Mouse (Mus musculus) urinary bladder, postnatal 36 days (tissue): ENCODE measurements at regions not wholly inside any gene's neighbourhood (a gene's known extent, or its start where the extent isn't known, plus 50 kb on each side); places are given as distances from the start of the nearest gene placed in this dataset.

ENCODE experiments used
- DNase-seq, 2 experiments: peaks; one replicate each; pipeline ENCODE4 v3.0.0; 2022; ENCODE audit warnings: low spot score in 2 of 2, mixed read lengths in 1 of 2

DNA sequence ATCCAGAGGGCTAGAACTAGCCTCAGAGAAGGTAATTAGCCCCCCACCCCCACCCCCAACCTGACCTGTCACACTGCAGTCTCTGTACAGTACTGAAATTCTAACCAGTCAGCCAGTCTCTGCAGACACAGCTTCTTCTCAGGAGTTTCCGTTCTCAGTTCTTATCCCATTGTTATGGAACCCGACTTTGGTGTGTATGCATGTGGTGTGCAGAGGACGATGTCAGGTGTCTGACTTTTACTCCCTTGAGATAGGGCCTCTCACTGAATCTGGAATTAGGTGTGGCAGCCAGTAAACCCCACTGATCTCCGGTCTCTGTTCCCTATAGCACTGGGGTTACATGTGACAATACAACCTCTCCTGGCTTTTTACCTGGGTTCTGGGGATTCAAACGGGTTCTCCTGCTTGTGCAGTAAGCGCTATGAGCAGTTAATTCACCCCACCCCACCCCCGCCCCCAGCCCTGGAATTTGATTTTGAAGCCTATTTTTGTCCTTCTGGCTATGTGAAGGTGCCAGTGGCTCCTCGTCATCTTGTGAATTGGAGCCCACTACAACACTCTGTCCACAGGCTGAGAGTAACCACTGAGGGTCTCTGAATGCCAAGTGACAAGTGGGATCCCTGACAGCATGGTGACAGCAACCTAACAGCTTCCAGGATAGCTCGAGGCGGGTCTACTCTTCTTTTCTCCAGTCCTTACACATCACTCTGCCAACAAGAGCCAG is 429.4 kb downstream of the Fut8 start:
- DNase-seq = no peak

DNA sequence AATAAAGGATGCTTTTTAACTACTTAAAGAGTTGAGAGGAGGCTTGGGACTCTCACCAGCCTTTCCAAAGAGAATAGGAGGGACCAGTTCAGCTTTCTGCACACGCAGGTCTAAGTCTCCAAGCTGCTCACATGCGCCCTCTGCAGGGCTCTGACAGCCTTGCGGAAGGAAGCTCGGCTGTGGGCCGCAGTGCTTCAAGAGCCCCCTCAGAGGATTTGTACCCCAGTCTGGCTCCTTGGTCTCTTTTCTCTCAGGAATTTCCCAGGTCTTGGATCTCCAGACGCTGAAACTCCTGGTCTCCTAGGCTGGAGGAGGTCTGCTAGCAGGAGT is 429.9 kb downstream of the Fut8 start:
- DNase-seq = peak; percentile 32 to 46

DNA sequence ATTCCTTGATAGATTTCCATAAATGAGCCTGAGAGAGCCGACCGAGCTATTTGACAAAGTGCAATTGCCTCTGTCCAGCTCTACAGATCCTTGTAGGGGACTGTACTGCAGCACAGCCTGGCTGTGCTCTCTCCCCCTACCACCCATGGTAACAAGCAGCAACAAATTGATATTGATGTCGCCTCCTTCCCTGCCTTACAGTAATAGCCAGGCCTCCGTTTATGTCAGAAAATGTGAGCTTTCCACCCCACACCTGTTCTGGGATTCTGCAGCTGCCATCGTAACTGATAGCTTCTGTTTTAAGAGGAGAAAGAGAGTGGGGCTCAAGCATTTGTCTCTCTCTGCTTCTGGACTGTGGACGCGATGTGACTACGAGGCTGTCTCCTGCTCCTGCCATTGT is 432.6 kb downstream of the Fut8 start:
- DNase-seq = no peak

DNA sequence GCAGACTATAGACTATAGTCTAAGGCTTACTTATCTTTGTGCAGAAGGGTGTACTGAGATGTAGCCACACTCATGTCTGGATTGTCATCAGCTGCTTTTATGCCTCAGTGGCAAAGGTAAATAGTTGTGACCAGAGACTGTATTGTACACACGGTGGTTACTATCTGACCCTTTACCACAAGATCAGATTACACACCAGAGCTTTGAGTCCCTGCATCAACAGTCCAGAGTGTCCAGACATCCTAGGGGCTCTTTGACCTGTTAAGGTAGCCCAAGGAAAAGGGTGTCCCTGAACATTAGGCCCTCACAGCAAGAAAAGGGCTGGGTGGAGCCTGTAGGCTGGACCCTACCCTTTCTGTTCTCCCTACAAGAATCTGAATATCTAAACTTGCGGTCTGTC is 436.4 kb downstream of the Fut8 start:
- DNase-seq = no peak

DNA sequence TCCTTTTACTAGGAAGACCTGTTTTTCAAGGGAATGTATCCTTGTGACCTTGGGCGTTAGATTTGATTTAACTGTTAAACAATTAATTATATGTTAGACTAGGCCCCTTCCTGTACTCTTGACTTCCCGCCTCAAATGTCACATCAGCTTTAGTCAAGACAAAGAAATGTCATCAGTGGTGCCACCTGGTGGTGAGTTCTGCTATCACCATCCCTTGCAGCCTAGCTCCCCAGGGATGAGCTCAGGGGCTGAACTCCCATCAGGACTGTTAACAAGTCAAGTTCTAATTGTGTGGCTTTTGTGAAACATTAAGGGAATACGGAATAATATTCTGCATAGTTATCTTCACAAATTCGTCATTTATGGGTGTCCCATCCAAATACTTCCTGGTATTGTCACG is 436.8 kb downstream of the Fut8 start:
- DNase-seq = no peak

DNA sequence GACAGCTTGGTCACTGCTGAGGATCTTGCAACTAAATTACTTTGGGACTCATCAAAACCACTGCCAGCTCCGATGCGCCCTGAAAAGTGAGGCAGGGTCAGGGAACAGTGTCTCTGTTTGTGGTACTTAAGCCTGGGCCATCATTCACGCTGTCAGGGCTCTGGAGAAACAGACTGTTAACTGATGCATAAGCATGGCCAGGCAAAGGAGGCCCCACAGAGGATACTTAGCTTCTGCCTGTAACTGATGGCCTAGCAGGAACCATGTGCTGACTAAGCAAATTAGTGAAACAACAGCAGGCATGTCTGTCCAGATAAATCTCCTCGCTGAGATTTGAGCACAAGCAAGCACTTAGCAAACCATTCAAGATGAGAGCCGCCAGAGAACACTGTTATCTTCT is 440.1 kb downstream of the Fut8 start:
- no peak for DNase-seq

DNA sequence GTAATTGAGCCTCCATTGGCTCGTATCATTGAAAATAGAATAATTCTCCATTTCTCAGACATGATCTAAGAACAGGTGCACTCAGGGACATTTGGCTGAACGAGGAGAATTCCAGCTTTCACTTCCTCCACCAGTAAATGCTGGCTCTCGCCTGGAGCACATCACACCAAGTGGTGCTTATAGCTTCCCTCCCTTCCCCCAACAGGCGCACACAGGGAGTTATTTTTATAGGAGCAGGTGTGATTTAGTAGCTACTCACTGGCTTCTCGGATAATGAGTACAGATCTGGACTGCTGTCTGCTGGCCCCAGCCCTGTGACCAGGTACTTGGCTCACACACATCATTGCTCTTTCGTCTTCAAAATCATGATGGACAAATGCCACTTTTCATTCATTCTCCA is 456.2 kb downstream of the Fut8 start:
- no peak for DNase-seq

DNA sequence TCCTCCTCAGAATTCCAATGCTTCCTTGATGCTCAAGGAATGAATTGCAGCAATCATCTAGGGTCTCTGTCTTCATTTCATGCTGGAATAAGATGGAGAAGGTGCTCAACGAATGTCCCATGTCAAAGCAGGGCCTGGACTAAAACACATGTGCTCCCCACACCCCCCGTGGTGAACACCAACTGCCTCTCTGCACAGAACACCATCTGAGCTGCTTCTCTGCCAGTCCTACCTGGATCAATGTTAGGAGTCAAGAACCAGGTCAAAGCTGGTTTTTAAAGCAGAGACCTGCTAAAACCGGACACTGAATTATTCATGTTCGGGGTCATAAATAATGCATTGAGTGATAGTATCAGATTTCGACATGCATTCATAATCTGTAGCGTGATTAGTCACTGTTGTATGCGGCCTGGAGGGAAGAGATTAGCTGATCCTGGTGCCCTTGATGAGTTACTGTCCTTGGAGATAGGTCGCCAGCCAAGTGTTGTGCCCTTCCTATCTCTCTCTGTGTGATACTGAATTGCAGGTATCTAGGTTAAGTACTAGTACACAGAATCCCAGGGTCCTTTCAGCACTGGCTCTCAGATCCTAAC is 458.2 kb downstream of the Fut8 start:
- DNase-seq = no peak

DNA sequence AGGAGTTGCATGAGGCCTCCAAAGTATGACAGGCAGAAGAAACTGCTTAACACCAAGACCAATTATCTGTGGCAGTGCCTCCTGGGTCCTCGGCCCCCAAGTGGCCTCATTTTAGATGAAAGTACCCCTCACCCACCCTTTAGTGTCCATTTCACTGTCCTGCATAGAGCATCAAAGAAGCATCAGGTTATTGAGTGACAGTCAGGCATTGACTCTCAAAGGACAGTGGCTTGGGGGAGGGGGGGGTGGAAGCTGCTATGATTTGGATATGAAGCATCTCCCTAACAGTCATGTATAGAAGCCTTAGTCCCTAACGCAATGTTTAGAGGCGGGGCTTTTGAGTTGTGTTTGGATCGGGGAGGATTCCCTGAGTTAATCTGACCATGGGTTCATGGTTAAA is 458.7 kb downstream of the Fut8 start:
- DNase-seq = no peak

DNA sequence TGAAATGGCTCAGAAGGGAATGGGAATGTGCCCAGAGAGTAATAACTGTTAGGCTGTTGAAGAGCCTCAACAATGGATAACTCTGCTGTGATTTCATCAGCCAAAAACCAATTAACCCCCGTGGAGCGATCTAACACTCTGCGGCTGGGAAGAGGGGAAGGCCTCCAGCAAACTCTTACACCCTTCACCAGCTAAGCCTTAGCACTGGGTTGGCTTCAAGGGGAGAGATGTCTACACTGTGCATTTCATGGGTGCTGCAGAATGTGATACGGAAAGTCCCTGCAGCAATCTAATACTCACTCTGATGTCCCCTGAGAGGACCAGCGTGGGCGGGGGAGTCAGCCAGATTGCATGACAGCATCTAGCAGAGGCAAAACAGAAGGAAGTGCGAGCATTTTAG is 460.2 kb downstream of the Fut8 start:
- no peak for DNase-seq

DNA sequence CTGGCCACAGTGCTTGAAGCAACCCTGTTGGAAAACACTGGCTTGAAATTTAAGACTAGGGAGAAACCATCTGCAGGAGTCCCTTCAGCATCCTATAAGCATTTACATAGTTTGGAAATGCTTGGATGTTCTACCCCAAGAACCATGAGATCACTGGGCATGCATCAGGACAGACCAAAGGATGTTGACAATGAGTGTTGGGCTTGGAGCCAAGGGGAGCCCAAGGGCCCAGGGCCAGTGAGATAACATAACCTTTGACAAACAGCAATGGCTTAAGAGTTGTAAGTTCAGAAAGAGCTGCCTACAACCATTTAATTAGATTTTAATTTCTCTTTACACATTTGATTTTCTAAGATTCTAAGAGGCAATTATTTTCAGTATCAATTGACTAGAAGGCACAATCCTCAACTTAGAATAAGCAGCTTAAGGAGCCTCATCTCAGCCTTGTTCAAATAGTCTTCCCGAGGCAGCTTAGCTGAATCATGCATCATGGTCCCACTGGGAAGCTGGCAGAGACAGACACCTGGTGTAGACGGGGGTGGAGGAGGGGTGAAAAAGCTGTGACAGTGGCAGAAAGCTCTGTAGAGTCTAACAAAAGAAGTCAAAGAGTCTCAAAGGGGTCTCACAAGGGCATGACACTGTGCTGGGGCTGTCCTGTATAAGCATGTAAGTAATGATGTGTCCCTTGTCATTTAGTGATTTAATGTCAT is 462.1 kb downstream of the Fut8 start:
- DNase-seq = no peak

DNA sequence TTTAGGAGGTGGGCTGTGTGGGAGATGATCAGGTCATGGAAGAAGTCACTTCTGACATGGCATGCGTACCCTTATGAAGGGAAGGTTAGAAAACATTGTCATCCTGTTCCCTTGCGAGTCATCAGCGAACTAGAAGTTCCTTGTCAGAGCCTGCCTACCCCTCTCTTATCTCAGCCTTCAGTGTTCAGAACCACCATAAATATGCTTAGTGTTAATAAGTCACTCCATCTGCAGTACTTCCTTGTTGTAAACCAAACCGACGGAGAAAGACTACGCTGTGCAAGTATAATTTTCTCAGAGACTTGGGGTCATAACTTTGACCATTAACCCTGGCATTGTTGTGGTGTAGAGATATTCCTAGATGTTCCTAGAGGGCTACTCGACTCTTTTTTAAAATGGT is 477.6 kb downstream of the Fut8 start:
- no peak for DNase-seq

DNA sequence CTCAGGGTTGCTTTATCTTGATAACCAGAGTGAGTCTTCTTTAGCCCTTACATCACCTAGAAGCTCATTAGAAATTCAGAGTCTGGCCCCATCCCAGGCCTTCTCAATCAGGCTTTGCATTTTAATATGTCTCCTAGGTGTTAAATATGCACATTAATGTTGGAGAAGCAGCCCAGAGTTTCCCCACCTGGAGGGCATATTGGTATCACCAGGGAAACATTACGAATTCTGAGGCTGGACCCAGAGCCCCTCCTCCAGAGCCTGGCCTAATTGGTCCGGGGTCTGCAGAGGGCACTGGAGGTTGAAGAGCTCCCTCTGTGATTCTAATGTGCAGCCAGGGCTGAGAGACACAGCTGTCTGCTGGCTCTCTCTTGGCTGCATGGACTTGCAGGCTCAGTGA is 478.1 kb downstream of the Fut8 start:
- no peak for DNase-seq

DNA sequence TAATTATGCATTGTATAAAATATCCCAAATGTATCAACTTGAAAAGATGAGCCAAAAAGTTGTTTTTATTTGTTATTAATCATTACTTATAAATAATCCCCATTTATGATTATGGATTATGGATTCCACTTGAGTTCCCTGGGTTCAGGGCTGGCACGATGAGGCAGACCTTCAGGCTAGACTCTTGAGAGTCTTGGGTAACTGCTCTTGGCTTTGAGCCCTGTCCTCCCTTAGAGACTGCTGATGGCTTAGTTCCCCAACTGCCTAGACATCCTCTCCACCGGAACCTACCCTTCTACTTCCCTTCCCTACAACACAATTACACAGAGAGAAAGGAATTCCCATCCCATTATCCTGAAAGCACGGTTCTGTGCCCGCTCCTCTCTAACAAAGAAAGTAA is 466.3 kb upstream of the Gm6657 start:
- peak in 1 of 2 experiments; percentile 25 for DNase-seq

DNA sequence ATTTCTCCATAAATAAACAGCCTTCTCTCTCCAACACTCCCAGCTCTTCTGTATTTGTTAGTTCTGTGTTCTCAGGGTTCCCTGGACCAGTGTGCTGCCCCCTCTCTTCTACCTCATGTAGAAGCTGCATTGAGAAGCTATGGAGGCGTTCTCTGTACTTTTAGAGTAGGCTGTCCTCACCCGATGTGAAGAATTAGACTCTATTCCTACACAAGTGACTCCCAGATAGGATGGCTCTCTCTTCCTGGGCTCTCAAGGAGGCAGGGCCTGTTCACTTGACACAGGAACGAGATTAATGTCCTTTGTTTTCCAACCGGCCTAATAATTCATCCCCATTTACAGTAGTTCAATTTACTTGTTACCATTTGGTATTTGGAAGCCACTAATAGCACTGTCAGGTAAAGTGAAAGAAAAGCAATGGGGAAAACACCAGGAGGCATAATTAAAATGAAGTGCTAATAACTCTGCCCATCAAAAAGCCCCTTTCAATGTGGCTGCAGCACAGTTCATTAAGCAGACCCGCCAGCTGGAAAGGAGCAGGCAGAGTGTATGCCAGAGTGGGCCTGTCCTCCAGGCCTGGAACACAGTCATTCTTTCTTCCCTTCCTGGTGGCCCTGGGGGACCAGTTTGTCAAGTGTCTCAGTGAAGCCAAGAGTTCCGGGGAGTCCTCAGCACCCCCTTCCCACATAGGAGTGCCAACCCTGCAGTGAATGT is 454.8 kb upstream of the Gm6657 start:
- DNase-seq = peak in 1 of 2 experiments; percentile 3

DNA sequence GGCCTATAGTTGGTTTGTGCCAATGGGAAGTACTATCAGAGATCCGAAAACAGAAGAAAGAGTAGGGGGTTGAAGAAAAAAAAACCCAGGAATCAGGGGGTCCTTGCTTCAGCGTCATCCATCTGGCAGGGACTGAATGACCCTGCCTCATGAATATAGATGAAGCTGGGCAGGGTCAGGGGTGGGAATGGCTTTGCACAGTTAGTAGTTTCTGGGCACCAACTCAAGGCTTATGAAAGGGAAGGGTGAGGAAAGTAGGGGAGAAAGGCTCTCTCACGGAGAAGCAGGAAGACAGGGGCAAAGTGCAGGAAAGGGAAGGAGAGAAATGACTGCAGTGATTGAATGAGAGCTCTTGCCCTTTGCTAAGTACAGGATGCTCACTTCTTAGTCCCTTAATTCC is 451.3 kb upstream of the Gm6657 start:
- no peak for DNase-seq

DNA sequence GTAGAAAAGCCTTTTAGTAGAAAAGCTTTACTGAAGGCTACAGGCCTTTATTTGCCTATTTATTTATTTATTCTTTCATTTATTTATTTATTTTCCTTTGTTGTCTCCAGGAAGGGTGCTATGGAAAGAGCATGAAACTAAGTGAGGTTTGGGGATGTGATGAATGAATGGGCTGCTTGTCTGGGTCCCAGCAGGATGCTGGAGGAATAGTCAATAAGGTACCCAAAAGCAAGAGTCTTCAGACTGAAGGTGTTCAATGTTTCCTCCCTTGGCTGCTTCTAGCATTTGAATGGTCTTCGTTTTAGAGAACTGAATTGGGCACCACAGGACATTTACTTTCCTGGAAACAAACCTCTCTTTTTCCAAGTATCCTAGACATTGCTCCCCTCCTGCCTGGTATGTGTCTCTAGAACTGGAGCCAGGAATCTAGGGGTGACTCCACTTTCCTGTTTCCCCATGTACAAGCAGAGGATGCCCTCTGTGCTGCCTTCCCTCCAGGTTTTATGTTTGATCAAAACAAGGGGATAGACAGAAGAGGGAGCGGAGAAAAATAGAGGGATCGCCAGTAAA is 444.5 kb upstream of the Gm6657 start:
- DNase-seq = no peak

DNA sequence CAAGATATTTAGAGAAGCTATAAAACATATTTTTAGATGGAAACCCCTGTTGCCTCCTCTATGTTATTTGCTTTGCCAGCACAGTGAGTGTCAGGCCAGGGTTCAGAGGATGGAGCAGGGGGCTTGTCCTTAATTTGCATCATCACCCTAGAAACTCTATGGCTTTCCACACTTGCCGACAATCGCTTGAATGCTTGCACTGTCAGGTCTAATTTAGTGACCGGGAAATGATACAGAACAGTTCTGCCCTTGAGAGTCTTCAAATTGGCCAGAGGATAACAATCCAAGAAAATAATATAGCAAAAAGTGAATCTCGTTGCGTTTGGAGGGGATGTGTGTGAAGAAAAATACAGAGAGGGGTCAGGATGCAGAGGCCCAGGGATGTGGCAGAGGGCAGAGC is 441.9 kb upstream of the Gm6657 start:
- DNase-seq = no peak

DNA sequence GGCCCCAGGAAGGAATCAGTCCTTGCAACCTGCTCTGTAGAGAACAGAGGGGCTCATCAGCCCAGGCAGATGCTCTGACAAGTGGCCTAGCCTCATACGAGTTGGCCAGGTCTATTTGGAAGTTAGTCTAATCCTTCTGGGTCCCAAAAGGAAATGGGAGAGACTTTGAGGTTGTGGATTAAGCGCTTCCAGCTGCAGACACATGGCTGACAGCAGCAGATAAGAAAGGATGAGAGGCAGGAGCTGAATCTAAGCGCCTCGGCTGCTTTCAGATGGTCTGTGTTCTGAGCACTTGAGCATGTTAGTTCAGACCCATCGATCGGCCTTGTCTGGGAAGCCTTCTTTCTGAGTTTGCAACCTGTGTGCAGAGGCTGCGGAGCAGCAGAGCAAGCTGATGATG is 438.0 kb upstream of the Gm6657 start:
- no peak for DNase-seq

DNA sequence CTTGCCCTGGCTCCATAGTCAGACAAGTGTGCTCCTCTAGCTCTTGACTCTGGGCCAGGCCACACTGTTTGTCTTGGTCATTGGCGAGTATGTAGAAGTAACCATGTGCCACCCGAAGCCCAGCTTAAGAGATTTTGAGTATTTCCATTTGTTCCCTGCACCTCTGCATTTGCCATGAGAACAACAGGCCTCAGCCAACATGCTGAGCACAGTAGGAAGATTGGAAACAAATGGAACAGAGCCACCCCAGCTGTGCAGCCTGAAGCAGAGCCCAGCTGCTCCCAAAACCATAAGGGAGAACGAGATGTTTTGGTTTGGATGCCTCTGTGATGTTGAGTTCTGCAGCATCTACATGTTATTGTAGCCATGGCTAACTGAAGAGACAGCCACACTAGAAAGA is 433.1 kb upstream of the Gm6657 start:
- no peak for DNase-seq

DNA sequence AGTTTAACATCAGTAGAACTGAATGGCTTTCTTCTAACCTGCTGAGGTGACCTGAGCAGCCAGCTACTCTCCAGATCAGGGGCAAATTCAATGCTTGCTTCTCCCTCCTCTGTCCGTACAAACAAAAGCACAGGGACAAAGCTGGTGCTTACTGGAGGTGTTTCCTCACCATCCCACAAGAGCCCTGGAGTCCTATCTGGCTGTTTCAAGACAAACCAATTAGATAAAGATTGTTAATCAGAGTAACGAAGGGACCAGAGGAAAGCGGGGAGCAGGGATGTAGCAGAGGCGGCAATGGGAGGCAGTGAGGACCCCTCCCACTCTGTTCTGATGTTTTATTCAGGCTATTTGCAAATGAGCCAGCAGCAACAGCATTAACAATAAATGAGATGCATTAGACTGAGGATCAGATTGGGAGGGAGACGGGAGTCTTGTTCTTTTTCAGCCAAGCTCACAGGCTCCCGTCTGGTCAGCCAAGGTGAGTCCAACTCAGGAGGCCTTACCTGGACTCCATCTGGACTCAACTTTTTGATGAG is 418.0 kb upstream of the Gm6657 start:
- no peak for DNase-seq

DNA sequence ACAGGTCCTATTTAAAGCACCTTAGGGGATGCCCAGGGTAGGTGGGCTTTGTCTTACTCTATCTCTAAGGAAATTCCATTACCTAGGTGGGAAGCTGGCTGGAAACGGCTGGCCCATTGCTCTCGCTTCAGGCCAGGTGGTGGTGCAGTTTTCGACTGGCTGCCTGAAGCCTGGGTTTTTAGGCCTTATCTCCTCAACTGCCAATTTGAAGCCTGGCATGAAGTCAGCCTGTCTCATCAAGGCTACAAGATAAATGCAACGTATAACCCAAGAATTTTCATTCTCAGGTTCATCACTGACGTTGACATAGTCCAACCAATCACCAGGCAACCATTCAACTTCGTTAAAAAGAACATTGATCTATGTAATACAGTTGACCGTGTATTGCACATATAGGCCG is 417.3 kb upstream of the Gm6657 start:
- DNase-seq = no peak
